Mouse (Mus musculus) layer of hippocampus, adult 2 months (tissue): ENCODE results near the gene Esp24. TPM values are rescaled to one million over a fixed set of nuclear protein-coding genes. Genes with fewer than 3 reads are reported as not detected.
"Not testable (repeated sequence)": the region's sequence is repeated elsewhere in the genome, so short reads cannot be mapped to it uniquely, and the experiment has no call there.

Experiments used
- DNase-seq, 2 experiments: peaks; one replicate each; pipeline ENCODE4 v3.0.0; 2022; ENCODE audit warnings: low spot score in 2 of 2
- H3K27ac ChIP-seq: fragments of 200-600 bp; 2 replicates; pipeline ENCODE4 v1.8.1; 2022
- H3K4me3 ChIP-seq: fragments of 200-600 bp; 2 replicates; pipeline ENCODE4 v1.8.1; 2022; ENCODE audit warnings: mild to moderate bottlenecking
- CTCF ChIP-seq: fragments of 200-600 bp; conservative IDR thresholded peaks from 2 replicates; pipeline ENCODE4 v1.8.1; 2022; ENCODE audit warnings: antibody characterized with exemption, mild to moderate bottlenecking, moderate library complexity
- long read RNA-seq, 2 experiments: library from polyadenylated mRNA; stranded (forward); transcript quantifications; one replicate each; pipeline ENCODE4 v2.0.0; 2021; ENCODE audit warnings: borderline mapping rate in 2 of 2
- total RNA-seq, 2 experiments: library from RNA; stranded (reverse); gene quantifications; 2 replicates each; pipeline ENCODE4 v1.2.3; 2021

Gene Esp24
- not detected for total RNA-seq
- long read RNA-seq, experiment 1, result 0 reads
- long read RNA-seq, experiment 2, result 0 reads

- DNase-seq, H3K4me3 ChIP-seq, H3K27ac ChIP-seq: not testable (repeated sequence)
Measured at GRCm38 (mm10) chr17:39036395-39036794, at the start of gene Esp24. TSS of gene Esp24 (plus strand) at chr17:39036695.

GRCm38 (mm10) chr17:39009846-39010245 lies 26.6 kb upstream of the Esp24 start:
- no peak overlapping the region for H3K4me3 ChIP-seq
- TF ChIP-seq CTCF, result no peak
- no peak overlapping the region for H3K27ac ChIP-seq
- no peak for DNase-seq

- Histone ChIP-seq H3K27ac (no peak overlapping the region), H3K4me3 (no peak overlapping the region)
- TF ChIP-seq CTCF, result no peak
- no peak for DNase-seq
Measured at GRCm38 (mm10) chr17:39010675-39011638, 25.5 kb upstream of the Esp24 start.

DNA sequence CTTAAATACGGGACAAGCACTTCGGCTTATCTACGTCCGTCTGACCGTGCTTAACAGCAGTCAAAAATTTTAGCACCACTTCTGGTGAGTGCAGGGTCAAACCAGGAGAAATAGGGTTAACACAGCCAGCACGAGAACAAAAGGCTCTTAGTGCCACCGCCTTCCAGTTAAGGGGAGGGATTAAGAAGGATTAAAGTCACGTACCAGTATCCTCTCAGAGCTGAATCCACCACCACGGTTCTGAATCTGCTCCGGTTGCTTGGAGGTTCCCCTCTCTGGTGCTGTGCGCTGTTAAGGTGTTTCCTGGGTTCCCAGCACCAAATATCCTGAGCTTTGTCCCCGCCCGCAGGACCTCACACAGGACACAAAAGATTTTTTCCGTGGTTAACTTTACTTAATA lies 19.3 kb upstream of the Esp24 start:
- no peak overlapping the region for H3K4me3 ChIP-seq
- DNase-seq, result no peak
- no peak overlapping the region for H3K27ac ChIP-seq
- TF ChIP-seq CTCF, result no peak

DNA sequence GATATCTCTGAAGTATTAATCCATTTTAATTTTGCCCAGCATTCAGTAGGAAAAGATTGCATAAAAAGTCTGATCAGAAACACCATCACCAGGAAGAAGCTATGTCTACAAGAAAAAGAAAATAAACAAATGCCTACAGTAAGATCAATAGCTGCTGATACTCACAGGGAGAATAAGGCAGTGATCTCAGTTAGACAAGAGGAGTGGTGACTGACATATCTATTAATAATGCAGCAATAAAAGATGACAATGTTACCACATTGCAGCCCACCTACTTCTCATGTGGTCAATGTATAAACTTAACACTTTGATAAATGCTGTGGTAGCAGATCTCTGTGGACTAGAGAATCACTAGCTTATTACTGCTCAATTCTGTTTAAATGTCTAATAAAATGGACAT lies 6.7 kb downstream of the Esp24 start, which contains the start of gene Gm21903:
Gene Gm21903, minus strand, starts transcription at position 101 of the 400 bp plus-strand sequence.
- Histone ChIP-seq H3K27ac (no peak within 1 kb of the TSS), H3K4me3 (no peak within 1 kb of the TSS)
- no peak for DNase-seq
- TF ChIP-seq CTCF, result no peak

DNA sequence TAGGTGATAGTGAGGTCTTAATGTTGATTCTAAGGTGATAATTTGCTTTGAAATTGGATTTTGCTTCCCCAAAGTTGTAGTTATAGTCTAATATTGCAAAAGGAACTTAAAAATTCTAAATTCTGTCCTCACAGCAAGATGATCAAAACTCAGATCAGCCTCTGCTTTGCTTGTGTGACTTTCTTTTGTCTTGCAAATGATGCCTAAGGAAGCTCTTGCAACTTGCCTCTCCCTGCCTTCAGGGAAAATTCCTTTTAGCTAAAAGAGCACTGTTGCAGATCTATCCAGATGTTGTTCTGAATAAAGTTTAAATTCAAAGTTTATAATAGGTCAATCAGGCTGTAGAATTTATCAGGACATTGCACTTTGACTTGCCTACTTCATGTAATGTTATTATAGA lies 27.1 kb downstream of the Esp24 start:
- TF ChIP-seq CTCF, result no peak
- H3K4me3 ChIP-seq, result no peak overlapping the region

DNA sequence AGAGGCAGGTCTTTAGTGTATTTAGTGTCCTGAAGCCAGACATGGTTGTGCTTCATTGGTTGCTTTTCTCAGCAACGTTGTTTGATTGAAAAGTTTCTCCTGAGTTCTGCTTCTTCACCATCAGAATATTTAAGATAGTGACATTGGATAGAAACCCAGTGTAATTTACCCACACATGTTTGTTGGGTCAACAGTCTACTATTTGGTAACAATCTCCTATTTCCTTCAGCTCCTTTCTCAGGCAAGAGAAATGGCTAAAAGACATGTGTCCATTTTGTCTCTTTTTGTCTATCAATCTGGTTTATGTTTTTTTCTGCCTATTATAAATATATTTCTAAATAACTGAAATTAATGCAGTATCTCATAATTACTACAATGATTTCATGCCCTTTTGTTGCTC lies 40.4 kb downstream of the Esp24 start, which contains the start of gene Esp23:
Gene Esp23, minus strand, starts transcription at position 101 of the 400 bp plus-strand sequence.
- DNase-seq, result no peak
- Histone ChIP-seq H3K27ac (no peak within 1 kb of the TSS), H3K4me3 (no peak within 1 kb of the TSS)
- no peak for TF ChIP-seq CTCF

More for the DNA sequence above, 27.1 kb downstream of the Esp24 start:
- H3K27ac ChIP-seq, result no peak overlapping the region
- DNase-seq, result no peak

Other genes starting within 250 kb of the Esp24 start
- gene Gm21903, start 6.6 kb downstream of the Esp24 start, total RNA-seq, result not detected
- not detected for gene Esp23, start 40.3 kb downstream of the Esp24 start, total RNA-seq
- not detected for gene Esp22, start 58.6 kb downstream of the Esp24 start, total RNA-seq